Mouse (Mus musculus): ENCODE measurements around the gene Fam240b. TPM values are rescaled to one million over a fixed set of nuclear protein-coding genes. Genes with fewer than 3 reads are reported as not detected.

Gene Fam240b
- total RNA-seq, 1 experiment from 2014 or later, result not detected

- ATAC-seq (replicated peaks; ENCODE audit: low read depth, poor library complexity, severe bottlenecking), result peak; percentile 42; the same call in 1 of the 2 replicates
Observed at GRCm38 (mm10) chr13:64443263-64443894, 54.2 kb downstream of the Fam240b start.

DNA sequence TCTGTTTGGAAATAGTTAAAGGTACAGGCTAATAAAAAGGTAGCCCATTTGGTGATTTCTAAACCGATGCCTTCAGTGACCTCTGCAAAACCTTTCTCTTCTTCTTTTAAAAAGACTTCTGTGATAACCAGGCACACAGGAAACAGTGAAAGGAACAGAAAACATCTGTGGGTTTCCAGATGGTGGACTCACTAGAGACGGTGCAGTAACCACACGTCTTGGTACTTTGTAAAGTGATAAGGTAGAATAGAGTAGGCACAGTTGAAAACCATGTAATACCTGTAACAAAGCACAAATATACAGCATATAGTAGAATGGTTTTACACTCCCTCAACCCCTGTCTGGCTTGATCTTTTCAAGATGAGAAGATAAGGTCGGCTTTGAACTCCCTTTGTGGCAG is 57.0 kb downstream of the Fam240b start:
- peak; percentile 53 for ATAC-seq (replicated peaks; ENCODE audit: low read depth, poor library complexity, severe bottlenecking)

DNA sequence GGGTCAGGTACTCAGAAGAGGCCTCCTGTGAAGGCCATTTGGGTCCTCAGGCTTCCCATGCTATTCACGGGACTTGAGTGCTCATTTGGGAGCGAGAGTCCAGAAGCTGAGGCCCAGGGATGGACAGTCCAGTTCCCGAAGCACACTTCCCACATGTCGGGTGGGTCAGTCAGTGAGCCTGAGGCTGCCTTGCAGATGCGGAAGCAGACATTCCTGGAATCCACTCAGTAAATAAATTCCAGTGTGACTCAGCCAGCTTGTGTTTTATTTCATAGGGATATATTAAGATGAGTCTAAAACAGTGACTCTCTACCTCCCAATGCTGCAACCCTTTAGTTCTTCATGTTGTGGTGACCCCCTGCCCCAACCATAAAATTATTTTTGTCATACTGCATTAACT is 58.1 kb downstream of the Fam240b start:
- no peak for ATAC-seq (replicated peaks; ENCODE audit: low read depth, poor library complexity, severe bottlenecking)

GRCm38 (mm10) chr13:64438863-64439452 is 58.6 kb downstream of the Fam240b start:
- ATAC-seq (replicated peaks; ENCODE audit: low read depth, poor library complexity, severe bottlenecking), result peak; percentile 92

DNA sequence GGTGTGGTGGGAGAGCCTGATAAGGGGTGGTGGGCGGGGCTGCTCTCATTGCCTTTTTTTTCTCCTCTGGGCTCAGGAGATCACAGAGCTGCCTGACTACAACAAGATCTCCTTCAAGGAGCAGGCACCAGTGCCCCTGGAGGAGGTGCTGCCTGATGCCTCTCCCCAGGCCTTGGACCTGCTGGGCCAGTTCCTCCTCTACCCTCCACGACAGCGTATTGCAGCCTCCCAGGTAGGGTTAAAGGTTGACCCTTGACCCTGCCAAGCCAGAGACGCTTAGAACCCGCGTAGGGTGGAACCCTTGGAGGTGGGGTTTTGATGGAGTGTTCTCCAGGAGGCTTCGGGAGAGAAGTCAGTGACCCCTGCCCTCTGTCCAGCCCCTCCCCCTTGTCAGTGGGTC is 59.8 kb downstream of the Fam240b start:
- no peak for ATAC-seq (replicated peaks; ENCODE audit: low read depth, poor library complexity, severe bottlenecking)

- ATAC-seq (replicated peaks; ENCODE audit: low read depth, poor library complexity, severe bottlenecking), result peak; percentile 92
Observed at GRCm38 (mm10) chr13:64432017-64432995, 65.3 kb downstream of the Fam240b start, which contains the start of gene Cdk20. Gene Cdk20, plus strand, starts transcription at chr13:64432314.

Other genes with a start within 250 kb of the Fam240b start
- gene Cdc14b, start 222.5 kb downstream of the Fam240b start, total RNA-seq (2017), result 1.4 and 2.7 TPM in 2 replicates
- 47.8 and 48.7 TPM in 2 replicates for gene Aaed1, start 185.1 kb downstream of the Fam240b start, total RNA-seq (2017)
- gene Ctsl, start 126.9 kb downstream of the Fam240b start, total RNA-seq (2017), result 52.0 and 75.0 TPM in 2 replicates
- gene Cdk20, start 65.5 kb downstream of the Fam240b start, total RNA-seq (2017), result 0.34 and 4.9 TPM in 2 replicates